Mouse (Mus musculus) ES-Bruce4 (cell line): ENCODE measurements around the gene Shox2.

Experiments
- CTCF ChIP-seq: IDR thresholded peaks from one replicate; pipeline ENCODE4 v1.8.1; 2011; ENCODE audit warnings: low read depth, low read length
- POLR2A ChIP-seq: IDR thresholded peaks from one replicate; pipeline ENCODE4 v1.8.1; 2011; ENCODE audit warnings: low read length; ENCODE audit not compliant: insufficient read depth

- TF ChIP-seq CTCF (no peak), POLR2A (no peak)
Observed at GRCm38 (mm10) chr3:66980111-66980975, 1.2 kb downstream of the Shox2 start.
